Mouse (Mus musculus) CD4-positive helper T cell, adult 2 months (primary cell): ENCODE data around the gene Creb5.

ENCODE experiments used
- DNase-seq: peaks from one replicate; pipeline ENCODE4 v3.0.0-alpha.2; 2012; ENCODE audit warnings: low read depth, missing footprints, low spot score

Gene Creb5

GRCm38 (mm10) chr6:53287038-53287561 is at the start of gene Creb5:
Creb5 (plus strand) TSS chr6:53287270.
- peak; percentile 29 for DNase-seq

DNA sequence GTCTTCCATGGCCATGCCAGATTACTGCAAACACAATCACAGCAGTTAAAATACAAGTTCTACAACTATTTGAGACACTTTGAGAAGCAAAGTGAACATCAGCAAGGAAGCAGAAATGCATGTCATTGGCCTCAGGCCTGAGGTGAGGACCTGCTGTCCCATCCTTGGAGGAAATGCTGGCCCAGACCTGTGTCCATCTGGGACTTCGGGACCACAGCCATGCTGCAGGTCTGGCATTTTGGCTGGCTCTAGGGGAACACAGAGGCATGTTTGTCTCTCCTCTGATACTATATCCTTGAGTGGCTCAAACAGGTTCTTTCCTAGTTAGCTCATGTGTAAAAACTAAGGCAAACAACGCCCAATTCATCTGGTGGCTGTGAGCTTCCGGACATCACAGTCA is 27.2 kb upstream of the Creb5 start:
- no peak for DNase-seq

DNA sequence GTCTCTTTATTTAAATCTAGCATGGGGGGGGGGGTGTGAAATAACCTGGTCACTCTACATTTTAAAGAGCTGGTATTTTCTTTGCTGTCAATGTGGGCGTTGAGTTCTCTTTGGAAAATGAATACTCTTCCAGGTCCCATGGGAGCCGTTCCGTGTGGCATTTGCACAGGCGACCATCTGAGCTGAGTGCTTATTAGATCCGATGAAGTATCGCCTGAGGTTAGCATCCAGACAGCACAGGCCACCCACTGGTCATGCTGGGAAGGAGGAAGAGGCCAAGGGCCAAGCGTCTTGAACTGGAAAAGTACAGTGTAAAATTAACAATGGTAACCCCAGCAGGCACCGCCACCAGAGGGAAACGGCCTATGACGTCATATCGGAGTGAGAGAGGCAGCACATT is 24.7 kb upstream of the Creb5 start:
- no peak for DNase-seq

GRCm38 (mm10) chr6:53267036-53267435 is 20.0 kb upstream of the Creb5 start:
- DNase-seq: no peak

- DNase-seq: no peak
These were observed 19.2 kb upstream of the Creb5 start for GRCm38 (mm10) chr6:53267732-53268505.

DNA sequence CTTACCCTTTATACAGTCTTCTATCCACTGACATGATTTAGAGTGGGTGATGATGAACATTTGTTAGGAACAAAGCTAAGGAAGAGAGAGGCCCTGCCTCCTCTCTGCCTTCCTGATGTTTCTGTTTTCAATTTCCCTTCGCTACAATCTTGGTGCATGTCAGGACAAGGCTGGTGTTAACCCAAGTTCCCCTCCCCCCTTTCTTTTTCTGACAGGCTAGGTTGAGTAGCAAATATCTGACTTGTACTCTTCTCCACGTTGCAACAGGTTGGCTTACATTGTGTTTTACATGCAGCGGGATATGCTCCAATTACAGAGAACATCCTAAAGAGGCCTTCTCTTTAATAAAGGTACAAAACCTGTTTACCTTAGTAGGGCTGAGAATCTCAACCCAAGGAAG is 15.9 kb upstream of the Creb5 start:
- DNase-seq: no peak

DNA sequence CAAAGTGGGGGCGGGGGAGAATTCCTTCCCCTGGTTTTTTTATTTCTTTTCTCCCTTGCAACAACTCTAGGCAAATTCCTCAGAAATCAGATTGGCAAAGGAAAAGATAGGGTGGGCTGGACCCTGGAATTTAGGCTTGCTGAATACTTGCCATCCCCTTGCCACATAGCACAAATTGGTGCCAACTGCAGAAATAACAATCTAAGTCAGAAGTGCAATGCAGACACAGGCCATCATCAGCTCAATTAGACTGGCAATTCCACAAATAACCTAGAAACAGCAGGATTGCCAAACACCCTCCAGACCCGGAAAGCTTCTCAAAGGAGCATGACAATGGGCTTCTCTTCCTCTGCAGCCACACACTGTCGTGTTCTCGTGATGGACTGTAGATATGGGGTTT is 15.4 kb upstream of the Creb5 start:
- no peak for DNase-seq

GRCm38 (mm10) chr6:53286389-53287037 is 557 bp upstream of the Creb5 start:
- no peak for DNase-seq

DNA sequence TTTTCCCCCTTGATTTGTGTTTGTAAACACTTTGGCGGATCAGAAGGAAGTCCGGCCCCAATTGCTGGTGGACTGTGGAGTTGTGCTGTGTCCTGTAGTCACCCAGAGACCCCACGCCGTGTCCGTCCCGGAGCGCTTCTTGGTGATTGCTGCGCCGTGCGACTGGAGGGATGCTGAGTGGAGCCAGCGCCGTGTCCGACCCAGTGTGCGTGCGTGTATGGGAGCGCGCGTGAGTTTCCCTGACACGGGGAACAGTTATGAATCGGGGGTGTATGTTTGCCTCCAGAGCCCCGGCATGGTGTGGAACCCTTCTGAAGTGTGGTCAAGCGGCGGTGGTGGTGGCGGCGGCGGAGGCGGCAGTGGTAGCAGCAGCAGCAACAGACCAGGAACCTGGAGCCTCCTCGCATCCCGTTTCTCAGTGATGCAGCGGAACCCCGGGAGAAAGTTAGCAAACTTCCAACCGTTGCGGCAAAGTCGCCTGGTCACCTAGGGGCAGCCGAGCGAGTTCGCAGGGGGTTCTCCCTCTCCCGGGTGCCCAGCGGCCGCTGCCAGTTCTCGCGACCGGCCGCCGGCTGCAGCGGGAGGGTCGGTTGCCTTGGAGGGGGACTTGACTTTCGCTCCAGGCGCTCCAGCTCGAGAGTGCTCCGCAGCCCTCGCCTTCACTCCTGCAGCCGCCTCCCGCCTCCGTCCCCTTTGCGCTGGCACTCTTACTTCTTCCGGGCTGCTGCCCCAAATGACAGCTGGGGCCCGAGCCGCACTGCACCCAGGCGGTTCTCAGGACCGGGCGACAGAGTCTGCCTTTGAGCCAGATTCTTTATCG is 702 bp downstream of the Creb5 start:
- DNase-seq: no peak

GRCm38 (mm10) chr6:53288584-53289558 is 1.8 kb downstream of the Creb5 start:
- DNase-seq: no peak

DNA sequence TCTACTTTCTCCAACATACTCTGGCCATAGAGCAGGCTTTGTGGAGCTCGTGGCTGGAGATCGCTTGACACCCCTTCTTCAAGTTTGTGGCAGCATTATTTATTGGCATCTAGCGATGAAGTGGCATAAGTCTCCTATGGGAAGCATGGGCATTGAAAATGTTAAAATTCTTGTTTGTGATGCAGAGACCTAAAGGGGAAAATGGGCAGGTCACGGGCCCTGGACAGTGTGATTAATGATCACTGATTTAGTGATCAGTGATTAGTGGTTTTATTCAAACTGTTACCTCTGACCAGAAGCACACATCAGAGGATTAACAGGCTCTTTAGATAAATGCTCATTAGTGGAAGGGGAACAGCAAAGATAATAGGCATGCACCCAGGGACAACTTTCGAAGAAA is 2.6 kb downstream of the Creb5 start:
- DNase-seq: no peak

DNA sequence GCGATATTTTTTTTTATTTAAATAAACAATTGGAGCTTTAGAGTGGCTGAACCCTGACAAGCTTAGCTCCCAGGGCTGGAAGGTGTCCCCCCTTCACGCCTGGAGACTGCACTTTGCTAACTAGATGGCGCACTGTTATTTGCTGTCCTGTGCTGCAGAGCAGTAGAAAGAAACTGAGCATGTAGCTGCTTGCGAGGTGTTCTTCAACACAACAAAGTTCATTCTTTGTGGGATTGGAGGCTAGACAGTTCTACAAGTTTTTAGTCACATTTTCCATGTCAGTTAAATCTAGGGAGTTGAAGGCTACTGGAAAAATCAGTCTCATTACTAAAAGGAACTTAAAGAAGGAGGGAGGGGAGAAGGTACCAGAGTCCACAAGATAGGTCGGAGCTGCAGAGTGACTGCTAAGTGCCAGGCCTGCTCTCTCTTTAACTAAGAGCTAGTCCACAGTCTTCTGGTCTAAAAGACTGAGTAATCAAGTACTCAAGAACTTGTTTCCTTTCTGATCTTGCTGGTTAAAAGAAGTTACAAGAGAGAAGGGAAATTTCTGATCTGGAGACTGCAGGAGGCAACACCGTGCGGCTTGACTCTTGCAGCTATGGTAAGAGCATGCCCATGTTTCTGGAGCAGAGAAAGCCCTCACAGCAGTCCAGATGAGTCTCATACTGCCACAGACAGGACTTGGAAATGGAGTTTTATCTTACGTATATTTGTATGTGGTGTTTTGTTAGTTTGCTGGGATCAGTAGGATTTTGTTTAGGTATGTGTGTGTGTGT is 3.3 kb downstream of the Creb5 start:
- DNase-seq: no peak

DNA sequence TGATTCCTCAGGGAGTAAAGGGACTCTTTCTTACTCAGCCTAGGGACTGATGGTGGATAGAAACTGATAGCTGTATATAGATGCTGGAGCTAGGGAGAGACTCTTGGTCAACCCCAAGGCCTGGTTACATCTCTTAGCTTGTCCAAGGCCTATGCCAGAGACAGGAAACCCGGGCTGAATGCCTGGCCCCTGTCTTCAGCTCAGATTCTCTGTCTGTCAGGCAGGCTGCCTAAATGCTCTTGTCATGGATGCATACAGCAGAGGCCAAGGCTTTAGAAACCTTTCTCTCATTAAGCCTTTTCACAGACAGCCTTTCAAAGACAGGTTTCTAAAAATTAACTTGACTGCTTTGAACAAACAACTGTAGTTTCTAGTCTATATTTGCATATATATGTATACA is 5.9 kb downstream of the Creb5 start:
- DNase-seq: no peak

DNA sequence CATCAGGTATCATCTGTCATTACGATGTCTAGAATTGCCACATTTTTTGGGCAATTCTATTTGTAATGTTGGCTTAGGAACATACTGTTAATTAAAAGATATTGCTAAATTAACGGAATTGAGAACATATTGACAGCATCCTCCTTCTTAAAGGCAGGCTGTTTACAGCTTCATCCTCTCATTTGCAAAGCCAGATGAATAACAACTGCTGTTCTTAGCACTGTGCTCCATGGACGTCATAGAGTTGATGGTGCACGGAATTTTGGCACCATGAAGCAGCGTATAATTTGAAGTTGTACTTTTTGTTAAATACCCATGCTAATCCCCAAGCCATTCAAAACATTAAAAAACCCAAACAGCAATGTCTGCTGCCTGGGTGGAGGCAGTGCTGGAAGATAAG is 10.8 kb downstream of the Creb5 start:
- DNase-seq: no peak

- no peak for DNase-seq
These were observed 17.1 kb downstream of the Creb5 start for GRCm38 (mm10) chr6:53304201-53304600.

GRCm38 (mm10) chr6:53306156-53306555 is 19.1 kb downstream of the Creb5 start:
- DNase-seq: no peak

DNA sequence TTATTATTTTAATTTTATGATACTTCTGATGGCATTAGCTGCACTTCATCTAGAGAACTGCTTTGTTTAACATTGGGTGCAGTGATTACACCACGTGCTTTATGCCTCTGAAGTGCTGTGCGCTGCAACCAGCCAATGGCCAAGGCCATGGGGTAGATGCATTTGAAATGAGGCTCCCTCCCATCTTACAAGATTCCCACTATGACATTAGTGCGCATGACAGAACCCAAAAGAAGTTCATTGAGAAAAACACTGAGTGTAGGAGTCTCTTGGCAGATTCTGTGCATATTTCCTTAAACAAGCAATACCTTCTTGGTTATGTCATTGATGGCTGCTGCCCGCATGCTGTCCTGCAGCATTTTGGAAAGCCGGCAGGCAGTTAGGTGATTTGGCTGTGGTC is 19.6 kb downstream of the Creb5 start:
- DNase-seq: no peak

- no peak for DNase-seq
These were observed 21.6 kb downstream of the Creb5 start for GRCm38 (mm10) chr6:53308684-53309083.

GRCm38 (mm10) chr6:53313604-53314003 is 26.5 kb downstream of the Creb5 start:
- no peak for DNase-seq

GRCm38 (mm10) chr6:53314126-53314525 is 27.1 kb downstream of the Creb5 start:
- no peak for DNase-seq
